Mouse (Mus musculus) kidney, adult 2 months (tissue): Measurements from ENCODE around the gene Mvb12b.

Source experiments
- CTCF ChIP-seq: fragments of 200-500 bp; conservative IDR thresholded peaks from 2 replicates; pipeline ENCODE4 v1.5.1; 2011; ENCODE audit warnings: low read depth, mild to moderate bottlenecking, control low read depth, low read length, moderate library complexity, mixed read lengths; ENCODE audit not compliant: insufficient read depth, insufficient read length
- POLR2A ChIP-seq: fragments of 200-500 bp; IDR thresholded peaks from one replicate; pipeline ENCODE4 v1.6.1; 2011; ENCODE audit warnings: low read depth, low read length, control low read depth

DNA sequence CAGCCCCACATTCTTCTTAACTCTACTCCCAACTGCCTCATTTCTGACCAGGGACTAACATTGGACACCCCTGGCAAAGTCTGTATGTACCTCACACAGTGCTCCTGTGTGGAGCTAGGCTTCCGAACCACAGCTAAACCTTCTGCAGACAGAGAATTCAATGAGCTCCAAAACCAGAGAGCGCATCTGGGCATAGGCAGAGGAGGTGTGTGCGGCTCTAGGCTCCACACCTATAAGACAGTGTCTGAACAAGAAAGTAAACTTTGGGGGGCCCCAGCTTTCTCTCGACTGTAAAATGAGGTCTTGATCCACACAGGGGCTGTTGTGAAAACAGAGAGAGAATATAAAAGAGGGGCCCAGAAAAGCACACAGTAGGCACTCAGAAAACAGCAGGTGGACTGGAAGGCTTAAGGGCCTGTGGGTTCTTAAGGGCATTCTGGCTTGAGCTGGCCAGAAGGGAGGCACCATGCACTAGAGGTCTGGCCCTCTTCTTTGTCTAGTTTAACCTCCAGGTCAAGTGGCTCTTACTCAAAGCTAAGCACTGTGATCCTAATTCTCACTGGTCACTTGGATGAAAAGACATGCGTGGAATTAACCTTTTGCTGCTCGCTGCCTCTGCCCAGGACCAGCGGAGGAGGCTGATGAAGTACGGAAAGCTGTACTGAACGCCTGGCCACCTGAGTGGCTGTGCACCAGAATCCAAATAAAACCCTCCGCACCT, 12.7 kb downstream of the Mvb12b start:
- TF ChIP-seq CTCF (no peak), POLR2A (no peak)
